Mouse (Mus musculus) bone marrow macrophage, adult 2 months (primary cell): Measurements from ENCODE around the gene Cct8l1.

Experiments
- CTCF ChIP-seq: IDR thresholded peaks from 2 replicates; pipeline ENCODE4 v1.5.1; 2012; ENCODE audit warnings: low read depth, mild to moderate bottlenecking, low read length, moderate library complexity
- POLR2A ChIP-seq: IDR thresholded peaks from 2 replicates; pipeline ENCODE4 v1.6.1; 2012; ENCODE audit warnings: mild to moderate bottlenecking, low read depth, low read length, borderline replicate concordance

GRCm38 (mm10) chr5:25498346-25498820 is 17.5 kb upstream of the Cct8l1 start, which contains the start of gene Kmt2c:
- TF ChIP-seq CTCF (no peak), POLR2A (no peak)
